Mouse (Mus musculus) telencephalon, adult 2 months (tissue): ENCODE results near the gene Ptges3l.
"Not testable (repeated sequence)": the region's sequence is repeated elsewhere in the genome, so short reads cannot be mapped to it uniquely, and the experiment has no call there.

Experiments used
- DNase-seq: peaks from one replicate; pipeline ENCODE4 v3.0.0-alpha.2; 2011; ENCODE audit warnings: low read depth, low spot score

Gene Ptges3l

DNA sequence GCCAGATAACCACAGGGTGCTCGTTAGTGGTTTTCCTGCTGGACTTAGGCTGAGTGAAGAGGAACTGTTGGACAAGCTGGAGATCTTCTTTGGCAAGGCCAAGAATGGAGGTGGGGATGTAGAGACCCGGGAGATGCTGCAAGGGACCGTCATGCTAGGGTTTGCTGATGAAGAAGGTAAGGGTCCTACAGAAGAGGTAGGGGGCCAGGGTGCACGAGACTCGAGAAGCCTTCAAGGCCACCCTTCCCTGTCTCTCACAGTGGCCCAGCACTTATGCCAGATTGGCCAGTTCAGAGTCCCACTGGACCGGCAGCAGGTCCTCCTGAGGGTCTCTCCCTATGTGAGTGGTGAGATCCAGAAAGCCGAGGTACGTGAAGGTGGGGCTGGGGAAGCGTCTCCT, 32.5 kb upstream of the Ptges3l start:
- DNase-seq = no peak

DNA sequence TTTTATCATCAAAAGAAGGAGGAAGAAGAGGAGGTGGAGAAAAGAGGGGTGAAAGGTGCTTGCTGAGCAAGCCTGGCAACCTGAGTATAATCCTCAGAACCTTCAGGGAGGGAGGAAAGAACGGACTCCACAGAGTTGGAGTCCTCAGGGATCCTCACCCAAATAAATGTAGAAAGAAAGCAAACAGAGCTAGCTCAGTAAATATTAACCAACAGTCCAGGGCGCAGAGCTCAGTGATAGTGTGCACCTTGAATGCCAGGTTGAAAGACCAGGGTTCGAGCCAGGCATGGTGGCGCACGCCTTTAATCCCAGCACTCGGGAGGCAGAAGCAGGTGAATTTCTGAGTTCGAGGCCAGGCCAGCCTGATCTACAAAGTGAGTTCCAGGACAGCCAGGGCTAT, 30.5 kb upstream of the Ptges3l start:
- DNase-seq = no peak

DNA sequence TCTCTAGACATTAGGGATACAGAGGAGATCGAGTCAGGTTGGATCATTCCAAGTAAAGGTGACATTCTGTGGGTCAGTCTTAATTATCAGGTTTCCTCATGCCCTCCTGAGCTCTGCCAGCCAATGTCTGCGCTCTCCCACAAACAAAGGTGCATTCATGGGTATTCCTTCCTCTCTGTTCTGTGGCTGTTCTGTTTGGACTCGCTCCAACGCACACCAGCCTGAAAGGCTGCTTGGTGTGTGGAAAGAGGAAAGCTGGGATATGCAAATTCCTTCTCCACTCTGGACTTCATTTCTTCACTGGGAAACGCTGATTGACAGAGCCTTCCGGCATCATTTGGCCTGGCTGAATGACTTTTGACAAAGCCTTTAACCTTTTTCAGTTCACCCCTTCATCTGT, 29.6 kb upstream of the Ptges3l start:
- no peak for DNase-seq

DNA sequence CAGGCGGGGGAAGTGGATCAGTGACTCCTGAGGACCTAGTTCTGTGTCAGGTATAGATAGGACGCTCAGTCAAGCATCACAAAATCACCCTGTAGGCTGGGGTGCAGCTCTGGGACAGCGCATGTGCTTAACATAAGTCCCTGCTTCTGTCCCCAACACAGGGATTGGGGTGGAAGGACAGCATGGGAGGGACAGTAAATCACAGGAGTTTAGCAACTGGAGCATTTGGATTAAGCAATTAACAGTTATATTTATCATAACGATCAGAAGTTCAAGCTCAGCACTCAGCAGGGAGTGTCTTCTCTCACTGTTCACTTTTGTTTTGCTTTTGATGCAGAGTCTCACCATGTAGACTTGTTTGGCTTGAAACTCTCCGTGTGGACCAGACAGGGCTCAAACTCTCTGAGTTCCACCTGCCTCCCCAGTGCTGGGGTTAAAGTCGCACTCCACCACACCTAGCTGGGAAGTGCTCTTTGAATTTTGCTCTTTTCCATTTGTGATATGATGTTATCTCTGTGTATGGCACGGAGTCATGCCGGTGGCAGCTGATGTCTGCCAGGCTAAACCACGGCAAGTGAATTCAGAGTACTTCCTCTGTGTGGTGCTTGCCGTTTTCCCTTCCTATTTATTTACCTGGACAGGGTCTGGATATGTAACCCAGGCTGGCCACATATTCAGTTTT, 27.1 kb upstream of the Ptges3l start:
- DNase-seq = no peak

DNA sequence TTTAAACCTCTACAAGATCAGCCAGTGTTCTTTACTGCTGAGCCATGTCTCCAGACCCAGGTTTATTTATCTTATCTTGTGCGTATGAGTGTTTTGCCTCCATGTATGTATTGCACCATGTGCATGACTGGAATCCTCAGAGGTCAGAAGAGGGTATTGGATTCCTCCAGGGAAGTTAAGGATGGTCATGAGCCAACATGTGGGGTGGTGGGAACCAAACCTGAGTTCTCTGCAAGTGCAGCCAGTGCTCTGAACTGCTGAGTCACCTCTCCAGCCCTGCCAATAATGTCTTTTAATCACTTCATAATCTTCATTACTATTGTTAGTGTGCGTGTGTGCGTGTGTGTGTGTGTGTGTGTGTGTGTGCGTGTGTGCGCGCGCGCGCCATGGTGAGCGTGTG, 26.4 kb upstream of the Ptges3l start:
- DNase-seq = no peak

DNA sequence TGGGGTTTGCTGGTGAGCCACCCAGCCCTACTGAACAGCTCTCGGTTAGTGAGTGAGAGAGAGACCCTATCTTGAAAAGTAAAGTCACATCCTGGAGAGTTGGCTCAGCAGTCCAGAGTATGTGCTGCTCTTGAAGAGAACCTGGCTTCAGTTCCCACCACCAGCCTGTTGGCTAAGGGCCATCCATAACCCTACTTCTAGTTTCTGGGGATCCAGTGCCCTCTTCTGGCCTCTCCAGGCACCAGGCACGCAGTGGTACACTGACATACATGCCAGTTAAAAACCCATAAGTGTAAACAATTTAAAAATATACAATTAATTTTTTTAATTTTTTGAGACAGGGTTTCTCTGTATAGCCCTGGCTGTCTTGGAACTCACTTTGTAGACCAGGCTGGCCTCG, 25.3 kb upstream of the Ptges3l start:
- no peak for DNase-seq

DNA sequence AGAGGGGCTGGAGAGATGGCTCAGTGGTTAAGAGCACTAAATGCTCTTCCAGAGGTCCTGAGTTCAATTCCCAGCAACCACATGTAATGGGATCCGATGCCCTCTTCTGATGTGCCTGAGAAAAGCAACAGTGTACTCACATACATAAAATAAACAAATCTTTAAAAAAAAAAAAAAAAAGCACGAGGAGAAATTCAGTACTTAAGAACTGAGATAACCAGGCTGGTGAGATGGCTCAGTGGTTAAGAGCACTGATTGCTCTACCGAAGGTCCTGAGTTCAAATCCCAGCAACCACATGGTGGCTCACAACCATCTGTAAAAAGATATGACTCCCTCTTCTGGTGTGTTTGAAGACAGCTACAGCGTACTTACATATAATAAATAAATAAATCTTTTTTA, 24.5 kb upstream of the Ptges3l start:
- not testable (repeated sequence) for DNase-seq

DNA sequence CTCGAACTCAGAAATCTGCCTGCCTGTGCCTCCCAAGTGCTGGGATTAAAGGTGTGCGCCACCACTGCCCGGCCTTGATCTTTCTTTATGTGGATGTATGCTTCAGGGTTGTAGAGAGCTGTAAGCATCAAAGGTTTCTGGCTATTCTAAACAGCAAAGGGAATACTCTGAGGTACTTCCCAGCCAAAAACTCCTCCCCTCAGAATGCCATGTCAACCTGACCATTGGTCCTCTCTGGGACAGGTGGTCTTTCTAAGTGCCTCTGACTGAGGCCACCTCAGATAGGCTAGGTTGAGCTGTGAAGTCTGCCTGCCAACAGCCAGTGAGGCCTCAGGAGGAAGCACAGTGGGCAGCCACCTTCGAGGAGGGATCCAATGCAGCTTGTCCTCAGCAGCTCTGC, 23.8 kb upstream of the Ptges3l start:
- no peak for DNase-seq

DNA sequence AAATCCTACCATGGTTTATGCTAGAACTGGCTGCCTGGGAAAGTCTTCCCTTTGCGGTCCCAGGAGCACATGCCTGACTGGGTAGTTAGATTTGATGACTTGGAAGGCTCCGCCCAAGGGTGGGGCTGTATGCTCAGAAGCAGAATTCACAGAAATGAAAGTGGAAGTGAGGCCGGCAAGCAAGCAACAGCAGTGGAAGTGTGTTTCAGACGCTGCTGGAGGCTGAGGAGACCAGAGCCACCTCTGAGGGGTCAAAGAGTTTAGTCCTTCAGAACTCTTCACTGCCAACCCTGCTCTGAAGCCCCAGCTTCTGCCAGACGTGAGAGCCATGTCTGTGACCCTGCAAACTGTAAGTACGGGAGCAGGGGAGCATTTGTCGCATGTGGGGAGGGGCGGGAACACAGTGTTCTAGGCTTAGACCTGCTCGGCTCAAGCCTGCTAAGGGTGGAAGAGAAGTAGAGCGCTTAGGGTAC, 23.2 kb upstream of the Ptges3l start, which contains the start of gene Ifi35:
Gene Ifi35, plus strand, starts transcription at position 134 of the 473 bp plus-strand sequence.
- no peak for DNase-seq

DNA sequence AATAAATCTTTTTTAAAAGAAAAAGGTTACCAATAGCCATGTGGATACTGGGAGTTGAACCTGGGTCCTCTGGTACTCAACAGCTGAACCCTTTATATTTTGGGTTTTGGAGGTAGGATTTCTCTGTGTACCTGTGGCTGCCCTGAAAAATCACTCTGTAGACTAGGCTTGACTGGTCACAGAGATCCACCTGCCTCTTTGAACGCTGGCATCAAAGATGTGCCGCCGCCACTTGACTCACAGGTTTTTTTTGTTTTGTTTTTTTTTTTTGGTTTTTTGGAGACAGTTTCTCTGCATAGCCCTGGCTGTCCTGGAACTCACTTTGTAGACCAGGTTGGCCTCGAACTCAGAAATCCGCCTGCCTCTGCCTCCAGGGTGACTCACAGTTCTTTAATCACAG, 22.7 kb upstream of the Ptges3l start:
- DNase-seq = no peak

DNA sequence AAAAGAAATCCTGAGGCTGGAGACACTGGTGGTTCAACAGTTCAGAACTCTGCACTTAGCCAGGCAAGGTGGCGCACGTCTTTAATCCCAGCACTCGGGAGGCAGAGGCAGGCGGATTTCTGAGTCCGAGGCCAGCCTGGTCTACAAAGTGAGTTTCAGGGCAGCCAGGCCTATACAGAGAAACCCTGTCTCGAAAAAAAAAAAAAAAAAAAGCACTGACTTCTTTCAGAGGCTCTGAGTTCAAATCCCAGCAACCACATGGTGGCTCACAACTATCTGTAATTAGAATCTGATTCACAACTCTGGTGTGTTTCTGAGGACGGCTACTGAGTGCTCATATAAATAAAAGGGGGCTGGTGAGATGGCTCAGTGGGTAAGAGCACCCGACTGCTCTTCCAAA, 21.7 kb upstream of the Ptges3l start:
- not testable (repeated sequence) for DNase-seq

DNA sequence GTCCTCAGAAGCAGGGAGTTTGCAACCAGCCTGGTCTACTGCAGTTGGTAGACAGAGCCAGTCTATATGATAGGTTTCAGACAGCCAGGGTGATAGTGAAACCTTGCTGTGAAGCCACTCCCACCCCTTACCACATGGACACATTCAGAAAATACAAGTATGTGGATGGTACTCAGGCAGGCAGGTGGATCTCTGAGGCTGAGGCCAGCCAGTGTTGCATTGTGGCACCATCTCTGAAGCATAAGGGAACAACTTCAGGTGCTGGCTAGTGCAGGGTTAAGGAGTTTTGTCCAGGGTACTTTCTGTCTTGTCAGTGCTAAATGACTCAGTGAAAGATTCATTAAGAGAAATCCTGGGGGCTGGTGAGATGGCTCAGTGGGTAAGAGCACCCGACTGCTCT, 21.2 kb upstream of the Ptges3l start:
- DNase-seq = no peak

DNA sequence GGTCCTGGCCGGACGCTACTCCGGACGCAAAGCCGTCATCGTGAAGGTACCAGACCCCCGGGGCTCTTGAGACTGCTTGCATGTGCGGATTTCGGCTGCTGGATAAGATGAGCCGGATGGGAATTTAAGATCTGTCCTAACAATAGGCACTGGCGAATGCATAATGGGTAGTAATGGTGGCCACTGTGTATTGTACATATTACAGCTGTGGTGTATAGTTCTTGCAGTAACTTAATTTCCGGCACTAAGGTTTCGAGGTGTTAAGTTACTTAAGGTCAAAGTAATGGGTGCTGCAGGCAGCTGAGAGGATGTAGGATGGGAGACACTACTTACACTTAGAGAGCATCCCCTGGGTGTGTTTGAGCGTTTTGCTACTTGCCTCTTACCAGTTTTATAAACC, 17.6 kb upstream of the Ptges3l start:
- no peak for DNase-seq

DNA sequence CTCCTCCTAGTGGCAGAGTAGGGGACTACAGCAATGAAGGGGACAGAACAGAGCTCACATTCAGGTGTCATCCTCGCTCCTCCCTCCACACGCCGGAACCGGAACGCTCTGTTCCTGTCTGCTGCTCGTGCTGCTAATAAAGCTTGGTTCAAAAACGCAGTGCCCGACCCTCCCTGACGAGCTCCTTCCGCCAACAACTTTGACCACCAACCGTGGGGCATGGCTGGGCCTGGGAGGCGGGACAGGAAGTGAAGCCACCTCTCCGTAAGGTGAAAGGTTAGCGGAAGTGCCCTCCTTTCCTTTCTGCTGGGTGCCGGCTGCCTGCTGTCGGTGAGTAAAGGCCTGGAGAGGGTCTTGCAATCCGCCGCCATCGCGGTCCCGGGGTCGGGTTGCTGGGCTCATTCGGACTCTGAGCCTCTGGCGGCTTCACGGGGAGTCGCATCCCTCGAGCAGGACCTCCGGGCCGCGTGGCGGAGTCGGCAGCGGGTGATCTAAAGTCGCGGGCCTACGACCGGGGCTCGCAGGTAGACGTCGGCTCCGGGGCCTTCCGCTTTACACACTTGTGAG, 17.1 kb upstream of the Ptges3l start, which contains the start of gene Rpl27:
Gene Rpl27, plus strand, starts transcription at position 172 of the 567 bp plus-strand sequence.
- DNase-seq = peak; percentile 100

DNA sequence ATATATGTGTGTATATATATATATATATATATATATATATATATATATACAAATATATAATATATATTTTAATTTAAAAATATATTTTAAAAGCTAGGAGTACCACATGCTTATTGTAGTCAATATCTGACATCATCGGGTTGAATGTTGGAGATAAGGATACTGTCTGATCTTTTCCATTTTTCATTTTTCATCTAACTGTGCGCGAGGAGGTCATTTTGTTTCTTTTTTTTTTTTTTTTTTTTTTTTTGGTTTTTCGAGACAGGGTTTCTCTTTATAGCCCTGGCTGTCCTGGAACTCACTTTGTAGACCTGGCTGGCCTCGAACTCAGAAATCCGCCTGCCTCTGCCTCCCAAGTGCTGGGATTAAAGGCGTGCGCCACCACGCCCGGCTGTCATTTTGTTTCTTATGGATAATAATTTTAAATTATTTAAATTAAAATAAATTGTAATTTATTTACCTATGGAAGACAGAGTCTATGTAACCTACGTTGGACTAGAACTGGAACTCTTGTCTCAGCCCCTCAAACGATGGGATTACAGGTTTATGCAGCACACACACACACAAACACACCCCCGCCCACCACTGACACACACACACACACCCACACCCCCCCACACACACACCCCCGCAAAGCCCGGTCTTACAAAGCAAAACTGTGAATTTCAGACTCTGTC, 16.5 kb upstream of the Ptges3l start:
- not testable (repeated sequence) for DNase-seq

DNA sequence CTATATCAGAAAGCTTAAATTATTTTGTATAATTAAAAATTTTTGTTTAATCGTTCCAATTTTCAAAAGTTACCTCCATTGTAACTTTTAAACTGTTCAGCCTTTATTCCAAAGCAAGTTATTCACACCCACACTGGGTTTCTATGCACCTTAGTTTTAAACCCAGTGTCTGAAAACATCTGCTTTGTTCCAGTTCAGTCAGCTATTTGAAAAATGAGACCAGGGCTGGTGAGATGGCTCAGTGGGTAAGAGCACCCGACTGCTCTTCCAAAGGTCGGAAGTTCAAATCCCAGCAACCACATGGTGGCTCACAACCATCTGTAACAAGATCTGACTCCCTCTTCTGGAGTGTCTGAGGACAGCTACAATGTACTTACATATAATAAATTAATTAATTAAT, 12.9 kb upstream of the Ptges3l start:
- not testable (repeated sequence) for DNase-seq

DNA sequence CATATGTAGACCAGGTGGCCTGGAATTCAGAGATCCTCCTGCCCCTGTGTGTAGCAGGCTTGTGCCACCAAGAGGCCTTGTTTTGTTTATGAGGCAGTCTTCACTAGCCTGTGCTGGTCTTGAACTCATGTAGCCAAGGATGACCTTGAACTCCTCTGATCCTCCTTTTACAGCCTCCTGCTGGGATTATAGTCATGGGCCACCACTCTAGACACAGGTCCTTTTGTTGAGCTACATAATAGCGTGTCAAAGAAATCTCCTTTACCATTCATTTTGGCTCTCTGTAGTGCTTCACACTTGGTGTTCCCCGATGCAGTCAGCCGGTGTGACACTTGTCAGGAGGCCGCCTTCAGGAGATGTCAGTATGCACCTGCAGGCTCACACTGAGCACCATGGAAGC, 11.8 kb upstream of the Ptges3l start:
- DNase-seq = no peak

DNA sequence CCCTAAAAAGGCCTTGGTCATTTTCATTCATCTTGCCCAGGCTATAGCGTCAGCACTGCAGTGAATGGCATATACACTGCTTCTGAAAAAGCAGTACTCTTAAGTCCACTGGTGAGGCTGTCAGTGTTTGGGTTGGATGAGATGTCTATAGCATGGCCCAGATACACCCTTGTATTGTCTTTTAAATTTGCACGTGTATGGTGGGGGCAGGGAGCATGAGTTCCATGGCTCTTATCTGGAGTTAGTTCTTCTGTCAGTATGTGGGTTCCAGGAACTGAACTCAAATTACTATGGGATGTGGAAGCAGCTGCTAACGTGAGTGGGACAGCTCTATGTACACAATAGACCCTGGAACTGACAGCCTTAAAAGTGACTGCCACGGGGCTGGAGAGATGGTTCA, 10.7 kb upstream of the Ptges3l start:
- no peak for DNase-seq

DNA sequence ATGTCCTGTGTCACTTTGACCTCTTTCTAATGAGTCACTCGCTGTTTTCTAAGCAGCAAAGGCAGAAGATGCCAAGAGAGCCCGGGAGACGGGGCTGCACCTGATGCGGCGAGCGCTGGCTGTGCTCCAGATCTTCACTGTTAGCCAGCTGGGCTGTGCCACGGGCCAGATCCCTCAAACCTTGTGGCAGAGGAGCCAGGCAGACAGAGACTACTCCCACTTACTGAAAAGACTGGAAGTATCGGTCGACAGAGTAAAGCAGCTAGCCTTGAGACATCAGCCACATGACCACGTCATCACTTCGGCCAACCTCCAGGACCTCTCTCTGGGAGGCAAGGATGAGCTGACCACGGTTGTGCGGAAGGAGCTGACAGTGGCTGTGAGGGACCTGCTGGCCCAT, 8.3 kb upstream of the Ptges3l start:
- no peak for DNase-seq

DNA sequence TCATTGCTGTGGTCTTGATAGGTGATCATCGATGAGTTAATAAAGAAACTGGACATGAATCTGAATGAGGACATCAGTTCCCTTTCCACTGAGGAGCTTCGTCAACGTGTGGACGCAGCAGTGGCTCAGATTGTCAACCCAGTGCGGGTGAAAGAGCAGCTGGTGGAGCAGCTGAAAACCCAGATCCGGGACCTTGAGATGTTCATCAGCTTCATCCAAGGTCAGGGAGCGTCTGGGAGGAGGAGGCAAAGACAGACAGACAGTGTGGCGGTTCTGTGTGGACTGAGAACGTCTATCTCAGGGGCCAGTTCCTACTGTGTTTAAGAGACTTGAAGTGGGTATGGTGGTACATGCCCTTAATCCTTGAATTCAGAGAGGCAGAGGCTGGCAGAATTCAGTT, 6.2 kb upstream of the Ptges3l start:
- DNase-seq = no peak

DNA sequence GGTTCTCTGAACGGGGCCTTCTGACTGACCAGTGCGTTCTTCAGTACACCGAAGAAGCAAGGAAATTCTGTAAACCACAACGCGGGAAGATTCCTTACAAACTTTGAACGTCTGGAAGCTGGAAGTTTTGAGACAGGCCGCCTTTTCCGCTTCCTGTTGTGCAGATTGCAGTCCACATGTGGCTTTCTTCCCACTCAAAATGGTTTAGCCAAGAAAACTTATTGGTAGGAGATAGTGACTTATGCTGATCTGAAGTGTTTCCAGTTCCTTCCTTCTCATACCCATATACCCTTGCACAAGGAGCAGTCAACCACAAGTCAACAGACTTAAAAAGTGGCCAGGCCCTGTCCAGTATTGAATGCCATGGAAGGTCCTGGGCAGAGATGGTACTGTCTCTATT, 1.0 kb upstream of the Ptges3l start:
- DNase-seq = no peak

DNA sequence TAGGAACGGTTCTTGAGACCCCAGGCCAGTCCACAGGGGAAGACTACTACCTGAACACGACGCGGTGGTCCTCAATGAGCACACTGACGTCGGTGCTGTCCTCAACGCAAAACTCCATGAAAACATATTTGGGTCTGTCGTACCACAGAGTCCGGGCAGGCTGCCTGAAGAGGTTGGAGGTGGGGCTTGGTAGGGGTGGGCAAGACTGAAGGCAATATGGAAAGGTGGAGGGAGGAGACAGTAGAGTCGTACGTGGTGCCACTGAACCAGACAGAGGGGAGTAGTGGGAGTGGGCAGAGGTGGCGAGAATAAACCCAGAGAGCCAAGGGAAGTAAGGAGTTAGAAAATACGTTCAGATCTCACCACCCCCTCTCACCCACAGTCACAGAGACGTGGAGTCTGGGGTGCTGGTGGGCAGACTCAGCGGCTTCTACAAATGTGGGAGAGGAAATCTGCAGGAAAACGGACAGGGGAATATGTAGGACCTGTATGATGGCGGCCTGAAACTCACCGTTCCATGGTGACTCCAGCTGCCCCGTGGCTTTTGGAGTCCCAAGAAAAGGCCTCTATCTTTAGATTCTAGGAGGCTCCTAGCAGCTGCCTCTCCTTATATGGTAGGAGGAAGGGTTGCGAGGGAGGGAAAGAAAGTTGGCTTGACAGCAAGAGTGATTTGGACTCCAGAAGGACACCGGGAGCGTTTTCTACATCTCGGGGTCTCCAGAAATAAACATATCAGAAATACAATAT, 855 bp downstream of the Ptges3l start, which contains the start of gene Gm27029:
Gene Gm27029, minus strand, starts transcription at position 692 of the 747 bp plus-strand sequence.
- no peak for DNase-seq
